Mouse (Mus musculus): ENCODE data around the gene Cd93. TPM values are rescaled to one million over a fixed set of nuclear protein-coding genes. Genes with fewer than 3 reads are reported as not detected.

Gene Cd93
- polyA plus RNA-seq, 1 experiment from 2014 or later, result 23.1 TPM

DNA sequence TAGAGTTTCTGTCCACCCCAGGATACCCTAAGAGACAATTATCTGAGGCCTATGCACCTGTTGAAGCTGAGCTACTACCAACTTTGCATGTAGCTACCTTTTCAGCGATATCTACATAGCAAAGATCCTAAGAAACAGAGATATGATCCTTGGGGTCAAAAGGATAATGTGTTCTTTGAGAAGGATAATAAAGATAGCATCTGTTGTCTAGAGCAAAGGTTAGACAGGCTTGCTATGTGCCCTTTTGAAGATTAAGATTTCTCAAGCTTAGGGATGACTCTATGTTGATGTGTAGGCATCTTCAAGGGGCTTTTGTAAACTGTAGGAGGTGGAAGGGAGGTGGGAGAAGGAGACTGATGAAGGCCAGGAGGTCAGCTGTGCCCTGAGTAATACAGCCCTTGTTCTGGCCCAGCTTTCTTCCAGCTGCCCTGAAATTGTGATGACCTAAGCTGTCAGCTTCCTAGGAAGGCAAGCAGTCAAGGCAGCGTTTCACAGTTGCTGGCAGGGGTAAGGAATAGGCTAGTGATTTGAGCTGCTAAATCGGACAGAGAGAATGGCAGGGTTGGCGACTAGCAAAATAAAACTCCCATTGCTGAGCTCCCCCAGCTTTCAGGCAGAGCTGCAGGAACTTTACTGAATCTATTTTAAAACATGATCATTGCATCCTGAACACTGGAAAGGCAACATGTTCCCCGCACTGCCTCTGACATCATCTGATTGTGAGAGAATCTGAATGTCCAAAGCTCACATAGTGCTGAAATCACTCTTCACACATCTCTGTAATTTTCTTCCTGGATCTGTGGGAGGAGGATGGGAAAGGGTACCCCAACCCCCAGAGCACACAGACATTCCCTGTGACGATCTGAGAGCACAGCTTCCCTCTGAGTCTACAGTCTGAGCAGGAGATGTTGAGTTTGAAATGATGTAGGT, 55.4 kb downstream of the Cd93 start:
- 61% methylated on average over 6 of the region's 6 CpGs for WGBS (ENCODE audit: insufficient replicate concordance)
- Histone ChIP-seq H3K36me3 (ENCODE audit: control insufficient read depth, insufficient read depth, low read length) (no peaks in the 10 kb centered on the region), H3K4me2 (no peak overlapping the region), H3K27me3 (ENCODE audit: control insufficient read depth, insufficient read depth, low read length) (peaks cover 18% of the 10 kb centered on the region), H3K4me1 (ENCODE audit: control insufficient read depth, insufficient read depth, low read length) (no peaks in the 10 kb centered on the region), H3K9me3 (replicated peaks; ENCODE audit: control insufficient read depth, low read length) (no peaks in the 10 kb centered on the region), H3K4me3 (ENCODE audit: low read depth, low read length) (no peak overlapping the region), H3K9ac (ENCODE audit: low read depth, low read length) (no peak overlapping the region), H3K27ac (ENCODE audit: low read depth, low read length) (no peak overlapping the region)
- no peak for ATAC-seq (replicated peaks; ENCODE audit: insufficient number of reproducible peaks, low FRiP score, low TSS enrichment)

DNA sequence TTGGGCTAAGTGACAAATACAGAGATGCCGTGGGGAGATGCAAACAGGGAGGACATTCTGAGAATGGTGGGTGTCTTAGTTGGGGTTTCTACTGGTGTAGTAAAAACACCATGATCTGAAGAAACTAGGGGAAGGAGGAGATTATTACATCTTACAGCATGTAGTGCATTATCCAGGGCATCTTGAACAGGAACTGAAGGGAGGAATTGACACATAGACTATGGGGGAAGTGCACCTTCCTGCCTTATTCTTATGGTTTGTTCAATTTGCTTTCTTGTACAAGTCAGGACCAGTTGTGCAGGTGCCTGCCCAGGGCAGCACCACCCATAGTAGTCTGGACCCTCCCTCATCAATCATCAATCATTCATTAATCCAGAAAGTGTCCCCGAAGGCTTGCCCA, 56.4 kb downstream of the Cd93 start:
- 89% methylated on average over 2 of the region's 2 CpGs for WGBS (ENCODE audit: insufficient replicate concordance)

More for the DNA sequence above, 56.4 kb downstream of the Cd93 start:
- H3K36me3 ChIP-seq (ENCODE audit: control insufficient read depth, insufficient read depth, low read length), result no peaks in the 10 kb centered on the region
- H3K4me2 ChIP-seq, result no peak overlapping the region
- H3K4me3 ChIP-seq (ENCODE audit: low read depth, low read length), result no peak overlapping the region
- H3K9ac ChIP-seq (ENCODE audit: low read depth, low read length), result no peak overlapping the region
- ATAC-seq (replicated peaks; ENCODE audit: insufficient number of reproducible peaks, low FRiP score, low TSS enrichment), result no peak
- H3K27me3 ChIP-seq (ENCODE audit: control insufficient read depth, insufficient read depth, low read length), result peaks cover 15% of the 10 kb centered on the region
- no peaks in the 10 kb centered on the region for H3K4me1 ChIP-seq (ENCODE audit: control insufficient read depth, insufficient read depth, low read length)
- no peak overlapping the region for H3K27ac ChIP-seq (ENCODE audit: low read depth, low read length)
- no peaks in the 10 kb centered on the region for H3K9me3 ChIP-seq (replicated peaks; ENCODE audit: control insufficient read depth, low read length)

Other genes with a start within 250 kb of the Cd93 start
- 1.2 and 1.7 TPM in 2 replicates for gene Sstr4, start 48.2 kb downstream of the Cd93 start, polyA plus RNA-seq (2014; fragmentation: Nextera tagmentation; extraction: Ambion mirVana)
- gene Thbd, start 35.4 kb downstream of the Cd93 start, polyA plus RNA-seq (2014; fragmentation: Nextera tagmentation; extraction: Ambion mirVana), result 18.5 and 19.2 TPM in 2 replicates
- gene Nxt1, start 229.0 kb upstream of the Cd93 start, polyA plus RNA-seq (2014; fragmentation: Nextera tagmentation; extraction: Ambion mirVana), result 71.3 and 71.6 TPM in 2 replicates
- 14.7 and 16.2 TPM in 2 replicates for gene Gzf1, start 237.5 kb upstream of the Cd93 start, polyA plus RNA-seq (2014; fragmentation: Nextera tagmentation; extraction: Ambion mirVana)

Measured in heart, embryonic 11.5 days (tissue).